Mouse (Mus musculus) retina, postnatal 1 day (tissue): Measurements from ENCODE around the gene Rapgef5.

Experiments
- DNase-seq: peaks from one replicate; pipeline ENCODE4 v3.0.0-alpha.2; 2012

Gene Rapgef5

GRCm38 (mm10) chr12:117721748-117722150 lies 205.5 kb downstream of the Rapgef5 start:
- DNase-seq = no peak

GRCm38 (mm10) chr12:117725011-117725410 lies 208.7 kb downstream of the Rapgef5 start:
- no peak for DNase-seq

- no peak for DNase-seq
These were observed 211.3 kb downstream of the Rapgef5 start for GRCm38 (mm10) chr12:117727481-117728177.

GRCm38 (mm10) chr12:117728178-117728611 lies 211.9 kb downstream of the Rapgef5 start:
- peak; percentile 59 for DNase-seq

- no peak for DNase-seq
These were observed 217.3 kb downstream of the Rapgef5 start for GRCm38 (mm10) chr12:117733611-117734010.

GRCm38 (mm10) chr12:117736130-117736529 lies 219.9 kb downstream of the Rapgef5 start:
- DNase-seq = no peak

- DNase-seq = peak; percentile 51
These were observed 220.6 kb downstream of the Rapgef5 start for GRCm38 (mm10) chr12:117736928-117737327.

GRCm38 (mm10) chr12:117737332-117738031 lies 221.2 kb downstream of the Rapgef5 start:
- no peak for DNase-seq

- DNase-seq = no peak
These were observed 226.2 kb downstream of the Rapgef5 start for GRCm38 (mm10) chr12:117742487-117742886.

GRCm38 (mm10) chr12:117744580-117745483 lies 228.6 kb downstream of the Rapgef5 start:
- peak; percentile 55 for DNase-seq

GRCm38 (mm10) chr12:117746611-117747010 lies 230.3 kb downstream of the Rapgef5 start:
- no peak for DNase-seq

GRCm38 (mm10) chr12:117751045-117751444 lies 234.8 kb downstream of the Rapgef5 start:
- peak; percentile 58 for DNase-seq

GRCm38 (mm10) chr12:117751520-117752383 lies 235.5 kb downstream of the Rapgef5 start:
- peak; percentile 70 for DNase-seq

GRCm38 (mm10) chr12:117756010-117756409 lies 239.7 kb downstream of the Rapgef5 start:
- no peak for DNase-seq

- no peak for DNase-seq
These were observed 244.1 kb downstream of the Rapgef5 start for GRCm38 (mm10) chr12:117760373-117760772.

- no peak for DNase-seq
These were observed 244.6 kb downstream of the Rapgef5 start for GRCm38 (mm10) chr12:117760846-117761245.

- DNase-seq = peak; percentile 54
These were observed 245.4 kb downstream of the Rapgef5 start for GRCm38 (mm10) chr12:117761698-117762097.

GRCm38 (mm10) chr12:117763247-117763646 lies 247.0 kb downstream of the Rapgef5 start:
- DNase-seq = no peak

- DNase-seq = peak; percentile 93
These were observed 248.6 kb downstream of the Rapgef5 start for GRCm38 (mm10) chr12:117764839-117765238.

GRCm38 (mm10) chr12:117769113-117769512 lies 252.8 kb downstream of the Rapgef5 start:
- DNase-seq = peak; percentile 87

- DNase-seq = peak; percentile 40
These were observed 253.9 kb downstream of the Rapgef5 start for GRCm38 (mm10) chr12:117770211-117770610.

- DNase-seq = no peak
These were observed 254.9 kb downstream of the Rapgef5 start for GRCm38 (mm10) chr12:117771156-117771555.
